Mouse (Mus musculus) kidney, postnatal 0 days (tissue): ENCODE measurements around the gene Atrn. TPM values are rescaled to one million over a fixed set of nuclear protein-coding genes. Genes with fewer than 3 reads are reported as not detected.

Source experiments
- ATAC-seq: fragments of 200-750 bp; cut with Nextera tagmentation; replicated peaks from 2 replicates; pipeline ENCODE4 v1.8.0; 2017; ENCODE audit warnings: low read depth, moderate number of reproducible peaks, moderate TSS enrichment, moderate library complexity; ENCODE audit not compliant: low FRiP score
- DNase-seq: peaks from one replicate; pipeline ENCODE4 v3.0.0-alpha.2; 2016; ENCODE audit warnings: low spot score
- H3K27ac ChIP-seq: fragments of 300-500 bp; sonication (generic); 2 replicates; pipeline ENCODE4 v1.5.1; 2014; ENCODE audit warnings: mild to moderate bottlenecking
- H3K27me3 ChIP-seq: fragments of 300-500 bp; sonication (generic); 2 replicates; pipeline ENCODE4 v1.6.1; 2014; ENCODE audit warnings: low read length, mixed read lengths; ENCODE audit not compliant: insufficient read depth
- H3K36me3 ChIP-seq: fragments of 300-500 bp; sonication (generic); 2 replicates; pipeline ENCODE4 v1.6.1; 2014; ENCODE audit warnings: low read length, mixed read lengths; ENCODE audit not compliant: insufficient read depth
- H3K4me1 ChIP-seq: fragments of 300-500 bp; sonication (generic); replicated peaks from 2 replicates; pipeline ENCODE4 v1.6.1; 2014; ENCODE audit warnings: antibody characterized with exemption, low read length, mixed read lengths; ENCODE audit not compliant: insufficient read depth
- H3K4me2 ChIP-seq: fragments of 300-500 bp; sonication (generic); 2 replicates; pipeline ENCODE4 v1.6.1; 2014; ENCODE audit warnings: mild to moderate bottlenecking, low read length, moderate library complexity, mixed read lengths
- H3K4me3 ChIP-seq: fragments of 300-500 bp; sonication (generic); replicated peaks from 2 replicates; pipeline ENCODE4 v1.5.1; 2014; ENCODE audit warnings: low read depth, low read length
- H3K9ac ChIP-seq: fragments of 300-500 bp; sonication (generic); 2 replicates; pipeline ENCODE4 v1.6.1; 2014; ENCODE audit warnings: low read depth, low read length
- H3K9me3 ChIP-seq: fragments of 300-500 bp; sonication (generic); replicated peaks from 2 replicates; pipeline ENCODE4 v1.6.1; 2016; ENCODE audit warnings: low read length, inconsistent platforms, mixed read lengths
- CTCF ChIP-seq: IDR thresholded peaks from 2 replicates; pipeline ENCODE4 v1.5.1; 2016; ENCODE audit warnings: antibody characterized with exemption, low read depth, mild to moderate bottlenecking, moderate library complexity
- WGBS: fragments of 180-500 bp; shearing (Covaris S2); extraction: QIAGEN DNeasy Blood & Tissue Kit; methylation state at CpG from one replicate; pipeline ENCODE4 v1.1.7; 2014; 5-methylcytosine and 5-hydroxymethylcytosine counted together
- polyA plus RNA-seq: library from polyadenylated mRNA; unstranded; fragments of >200 nt; fragmentation: Nextera tagmentation; extraction: Ambion mirVana; gene quantifications from 2 replicates; pipeline ENCODE4 v1.2.1, GENCODE M21; 2015

Atrn gene
- polyA plus RNA-seq, 1 experiment from 2014 or later: 6.2 TPM

DNA sequence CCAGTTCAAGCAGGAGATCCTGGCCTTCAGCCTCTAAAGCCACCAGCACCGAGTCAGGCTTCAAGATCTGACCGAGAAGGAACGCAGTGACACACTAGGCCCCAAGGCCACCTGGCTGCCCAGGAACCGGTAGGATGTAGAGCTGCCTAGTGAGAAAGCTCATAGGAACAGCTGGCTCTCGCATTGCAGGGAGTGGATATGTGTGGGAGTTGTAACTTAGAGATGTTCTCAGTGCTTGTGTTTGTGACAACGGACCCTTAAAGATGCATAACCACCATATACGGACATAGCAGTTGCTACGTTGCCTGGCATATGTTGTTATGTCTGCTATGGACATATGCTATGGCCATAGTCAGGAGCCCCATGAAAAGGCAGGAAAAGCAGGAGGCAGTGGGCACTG, 152.4 kb downstream of the Atrn start:
- no peak for ATAC-seq
- no peak overlapping the region for H3K4me2 ChIP-seq
- DNase-seq: no peak
- H3K36me3 ChIP-seq: no peaks in the 10 kb centered on the region
- H3K9me3 ChIP-seq: no peaks in the 10 kb centered on the region
- TF ChIP-seq CTCF: no peak
- no peak overlapping the region for H3K9ac ChIP-seq
- peaks cover 19% of the 10 kb centered on the region for H3K27me3 ChIP-seq
- H3K4me3 ChIP-seq: no peak overlapping the region
- 81% methylated on average over 8 of the region's 8 CpGs for WGBS
- no peak overlapping the region for H3K27ac ChIP-seq
- peaks cover 18% of the 10 kb centered on the region; the same call in 1 of the 2 replicates for H3K4me1 ChIP-seq

DNA sequence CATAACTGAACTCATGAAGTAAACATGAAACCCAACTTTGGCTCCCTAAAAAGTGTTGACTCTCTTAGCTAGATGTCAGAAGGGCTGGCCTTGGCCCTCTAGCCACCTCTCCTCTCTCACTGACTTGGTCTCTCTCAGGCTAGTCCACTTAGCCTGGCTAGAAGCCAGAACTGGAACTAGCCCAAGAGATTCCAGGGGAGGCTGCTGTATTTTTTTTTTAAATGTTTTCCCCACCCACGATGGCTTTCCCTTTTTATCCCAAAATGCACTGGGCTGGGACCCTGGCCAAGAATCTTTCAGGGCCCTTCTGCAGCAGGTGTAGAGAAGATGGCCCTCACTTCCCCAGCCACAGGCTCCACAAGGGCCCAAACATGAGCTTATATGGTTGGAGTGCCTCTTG, 153.1 kb downstream of the Atrn start:
- DNase-seq (peak; percentile 51), ATAC-seq (no peak)
- TF ChIP-seq CTCF: no peak
- H3K4me3 ChIP-seq: no peak overlapping the region
- H3K9ac ChIP-seq: no peak overlapping the region
- H3K4me1 ChIP-seq: peaks cover 12% of the 10 kb centered on the region; the same call in 1 of the 2 replicates
- H3K27me3 ChIP-seq: peaks cover 12% of the 10 kb centered on the region
- H3K27ac ChIP-seq: no peak overlapping the region
- H3K4me2 ChIP-seq: no peak overlapping the region
- no peaks in the 10 kb centered on the region for H3K9me3 ChIP-seq
- WGBS: 25% methylated on average over 1 of the region's 1 CpGs
- no peaks in the 10 kb centered on the region for H3K36me3 ChIP-seq

GRCm38 (mm10) chr2:131059781-131060540, 153.7 kb downstream of the Atrn start:
- H3K27ac ChIP-seq: 0 out of 2 replicates have a peak overlapping the region, but pooled peaks have one; percentile 42
- no peaks in the 10 kb centered on the region for H3K36me3 ChIP-seq
- TF ChIP-seq CTCF: no peak
- H3K9me3 ChIP-seq: no peaks in the 10 kb centered on the region
- no peak overlapping the region for H3K4me3 ChIP-seq
- peaks cover 12% of the 10 kb centered on the region; the same call in 1 of the 2 replicates for H3K4me1 ChIP-seq
- H3K27me3 ChIP-seq: peaks cover 7% of the 10 kb centered on the region
- no peak for ATAC-seq
- no peak overlapping the region for H3K9ac ChIP-seq
- 31% methylated on average over 9 of the region's 9 CpGs for WGBS
- no peak overlapping the region for H3K4me2 ChIP-seq
- DNase-seq: peak; percentile 55

DNA sequence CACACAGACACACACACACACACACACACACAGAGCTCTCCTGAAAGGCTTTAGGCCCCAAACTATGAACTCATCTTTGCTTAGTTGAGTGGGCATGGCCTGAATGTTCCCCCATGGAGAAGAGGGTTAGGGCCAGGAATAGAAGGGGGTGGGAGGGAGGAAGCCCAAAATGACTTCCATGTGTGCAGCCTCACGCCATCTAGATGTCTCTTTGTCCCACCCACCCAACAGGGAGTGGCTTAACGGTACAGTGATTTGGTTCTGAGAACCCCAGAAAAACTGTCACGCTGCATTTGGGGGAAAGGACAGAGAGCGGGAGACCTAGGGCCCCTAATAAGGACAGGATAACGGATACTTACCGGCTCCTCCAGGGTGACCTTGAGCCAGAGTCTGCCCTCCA, 154.5 kb downstream of the Atrn start:
- H3K9ac ChIP-seq: no peak overlapping the region
- peaks cover 11% of the 10 kb centered on the region; the same call in 1 of the 2 replicates for H3K4me1 ChIP-seq
- WGBS: 57% methylated on average over 6 of the region's 6 CpGs
- H3K4me3 ChIP-seq: no peak overlapping the region
- TF ChIP-seq CTCF: no peak
- ATAC-seq: no peak
- DNase-seq: no peak
- H3K36me3 ChIP-seq: no peaks in the 10 kb centered on the region
- no peak overlapping the region for H3K27ac ChIP-seq
- H3K9me3 ChIP-seq: no peaks in the 10 kb centered on the region
- 0 out of 2 replicates have a peak, but pooled peaks cover 3% of the 10 kb centered on the region for H3K27me3 ChIP-seq
- H3K4me2 ChIP-seq: no peak overlapping the region

DNA sequence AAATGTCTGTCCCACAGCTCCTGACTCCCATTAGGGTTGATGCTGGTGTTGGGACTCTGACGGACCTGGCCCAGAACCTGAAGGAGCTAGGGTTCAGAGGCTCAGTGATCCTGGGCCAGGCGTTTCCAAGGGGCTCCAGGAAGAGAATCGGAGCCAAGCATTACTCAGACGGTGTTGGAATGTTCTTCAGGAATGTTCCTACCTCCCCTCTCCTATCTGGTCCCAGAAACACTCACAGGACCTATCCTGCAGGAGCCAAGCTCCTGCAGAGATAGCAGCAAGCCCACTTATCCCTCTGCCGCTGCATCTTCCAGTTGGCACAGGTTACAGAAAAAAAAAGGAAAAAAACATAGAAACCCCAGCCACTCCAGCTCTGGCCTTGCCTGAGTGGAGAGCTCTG, 155.3 kb downstream of the Atrn start:
- H3K4me1 ChIP-seq: peaks cover 4% of the 10 kb centered on the region; the same call in 1 of the 2 replicates
- TF ChIP-seq CTCF: no peak
- H3K9ac ChIP-seq: no peak overlapping the region
- no peak for ATAC-seq
- H3K4me3 ChIP-seq: no peak overlapping the region
- no peak for DNase-seq
- no peaks in the 10 kb centered on the region for H3K36me3 ChIP-seq
- H3K27me3 ChIP-seq: 0 out of 2 replicates have a peak, but pooled peaks cover 3% of the 10 kb centered on the region
- WGBS: 65% methylated on average over 5 of the region's 5 CpGs
- H3K4me2 ChIP-seq: no peak overlapping the region
- no peaks in the 10 kb centered on the region for H3K9me3 ChIP-seq
- no peak overlapping the region for H3K27ac ChIP-seq

- Histone ChIP-seq H3K4me3 (0 out of 2 replicates have a peak within 1 kb of the TSS, but pooled peaks have one; percentile 6), H3K27me3 (0 out of 2 replicates have a peak, but pooled peaks cover 3% of the 10 kb centered on the region), H3K4me1 (peaks cover 4% of the 10 kb centered on the region; the same call in 1 of the 2 replicates), H3K27ac (no peak within 1 kb of the TSS), H3K4me2 (peak within 1 kb of the TSS; percentile 52), H3K9ac (no peak within 1 kb of the TSS), H3K36me3 (no peaks in the 10 kb centered on the region), H3K9me3 (no peaks in the 10 kb centered on the region)
- DNase-seq (no peak), ATAC-seq (no peak)
- TF ChIP-seq CTCF: no peak
- 4% methylated on average over 27 of the region's 27 CpGs for WGBS
Observed at GRCm38 (mm10) chr2:131063404-131063864, 157.1 kb downstream of the Atrn start, which contains the start of gene Adam33. Adam33 (minus strand) TSS chr2:131063814.
